Mouse (Mus musculus): Measurements from ENCODE around the gene Tcp1.
"Not testable (repeated sequence)": the region's sequence is repeated elsewhere in the genome, so short reads cannot be mapped to it uniquely, and the experiment has no call there.

Gene Tcp1

GRCm38 (mm10) chr17:12915488-12915880, at the start of gene Tcp1:
Gene Tcp1, plus strand, starts transcription at chr17:12915701.
- DNase-seq (ENCODE audit: low read depth, low spot score), result no peak

- DNase-seq (ENCODE audit: low read depth, low spot score), result no peak
Measured at GRCm38 (mm10) chr17:12866853-12867252, 48.6 kb upstream of the Tcp1 start.

GRCm38 (mm10) chr17:12868043-12868442, 47.5 kb upstream of the Tcp1 start, which contains the start of gene Mas1:
Gene Mas1, minus strand, starts transcription at chr17:12868143.
- no peak for DNase-seq (ENCODE audit: low read depth, low spot score)

GRCm38 (mm10) chr17:12868640-12869039, 46.9 kb upstream of the Tcp1 start:
- no peak for DNase-seq (ENCODE audit: low read depth, low spot score)

GRCm38 (mm10) chr17:12872275-12873028, 43.0 kb upstream of the Tcp1 start:
- DNase-seq (ENCODE audit: low read depth, low spot score), result no peak

- DNase-seq (ENCODE audit: low read depth, low spot score), result no peak
Measured at GRCm38 (mm10) chr17:12875734-12876133, 39.8 kb upstream of the Tcp1 start, which contains the start of gene Mrgprh. Gene Mrgprh, plus strand, starts transcription at chr17:12876034.

- peak; percentile 53 for DNase-seq (ENCODE audit: low read depth, low spot score)
Measured at GRCm38 (mm10) chr17:12880178-12880577, 35.3 kb upstream of the Tcp1 start.

- no peak for DNase-seq (ENCODE audit: low read depth, low spot score)
Measured at GRCm38 (mm10) chr17:12881216-12881615, 34.3 kb upstream of the Tcp1 start.

- DNase-seq (ENCODE audit: low read depth, low spot score), result peak; percentile 54
Measured at GRCm38 (mm10) chr17:12886620-12887019, 28.9 kb upstream of the Tcp1 start.

GRCm38 (mm10) chr17:12887021-12887775, 28.3 kb upstream of the Tcp1 start:
- no peak for DNase-seq (ENCODE audit: low read depth, low spot score)

- DNase-seq (ENCODE audit: low read depth, low spot score), result no peak
Measured at GRCm38 (mm10) chr17:12891054-12891453, 24.4 kb upstream of the Tcp1 start.

GRCm38 (mm10) chr17:12892033-12892432, 23.5 kb upstream of the Tcp1 start:
- DNase-seq (ENCODE audit: low read depth, low spot score), result no peak

GRCm38 (mm10) chr17:12897674-12898073, 17.8 kb upstream of the Tcp1 start:
- DNase-seq (ENCODE audit: low read depth, low spot score), result no peak

GRCm38 (mm10) chr17:12898607-12899006, 16.9 kb upstream of the Tcp1 start:
- not testable (repeated sequence) for DNase-seq (ENCODE audit: low read depth, low spot score)

- DNase-seq (ENCODE audit: low read depth, low spot score), result no peak
Measured at GRCm38 (mm10) chr17:12902291-12902690, 13.2 kb upstream of the Tcp1 start.

GRCm38 (mm10) chr17:12903372-12904333, 11.8 kb upstream of the Tcp1 start:
- no peak for DNase-seq (ENCODE audit: low read depth, low spot score)

GRCm38 (mm10) chr17:12904349-12904748, 11.2 kb upstream of the Tcp1 start:
- DNase-seq (ENCODE audit: low read depth, low spot score), result no peak

GRCm38 (mm10) chr17:12905810-12906209, 9.7 kb upstream of the Tcp1 start:
- no peak for DNase-seq (ENCODE audit: low read depth, low spot score)

- DNase-seq (ENCODE audit: low read depth, low spot score), result no peak
Measured at GRCm38 (mm10) chr17:12906436-12906835, 9.1 kb upstream of the Tcp1 start.

- DNase-seq (ENCODE audit: low read depth, low spot score), result peak; percentile 28
Measured at GRCm38 (mm10) chr17:12909361-12910280, 5.9 kb upstream of the Tcp1 start, which contains the start of gene Pnldc1. Gene Pnldc1, minus strand, starts transcription at chr17:12910230.

All from WW6 (cell line).